Mouse (Mus musculus) urinary bladder, adult 18-20 months (tissue): ENCODE results near the gene Grxcr1.

Experiments used
- DNase-seq, 2 experiments: peaks; one replicate each; pipeline ENCODE4 v3.0.0; 2022; ENCODE audit warnings: low spot score in 2 of 2, mixed read lengths in 2 of 2

The Grxcr1 gene

DNA sequence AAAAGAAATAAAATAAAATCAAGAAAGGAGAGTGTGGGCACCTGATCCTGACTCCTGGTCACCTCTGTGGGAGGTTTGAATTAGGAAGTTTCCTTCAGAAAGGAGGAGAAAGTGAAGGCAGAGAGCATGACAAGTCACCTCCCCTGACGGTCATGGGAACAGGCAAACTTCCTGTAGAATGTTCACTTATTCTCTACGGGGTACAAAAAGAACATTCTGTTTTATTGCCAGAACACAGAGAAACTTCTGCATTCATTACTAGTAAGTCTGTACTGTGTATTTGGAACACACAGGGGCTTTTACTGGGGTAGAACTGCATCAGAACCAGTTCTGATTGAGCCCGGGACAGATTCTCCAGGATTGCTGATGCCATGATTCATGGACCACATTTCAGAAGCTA lies 55.5 kb downstream of the Grxcr1 start:
- no peak for DNase-seq

DNA sequence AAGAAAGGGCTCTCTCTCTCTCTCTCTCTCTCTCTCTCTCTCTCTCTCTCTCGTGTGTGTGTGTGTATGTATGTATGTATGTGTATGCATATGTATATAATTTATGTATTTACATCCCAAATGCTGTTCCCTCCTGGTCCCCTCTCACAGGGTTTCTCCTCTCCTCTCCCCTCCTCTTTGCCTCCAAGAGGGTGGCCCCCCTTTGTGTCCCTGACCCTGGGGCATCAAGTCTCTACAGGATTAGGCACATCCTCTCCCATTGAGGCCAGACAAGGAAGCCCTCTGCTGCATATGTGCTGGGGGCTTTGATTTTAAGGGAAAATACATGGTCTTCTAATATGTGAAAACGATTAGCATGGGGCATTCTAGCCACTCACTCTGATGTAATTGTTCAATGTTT lies 61.5 kb downstream of the Grxcr1 start:
- DNase-seq: no peak

DNA sequence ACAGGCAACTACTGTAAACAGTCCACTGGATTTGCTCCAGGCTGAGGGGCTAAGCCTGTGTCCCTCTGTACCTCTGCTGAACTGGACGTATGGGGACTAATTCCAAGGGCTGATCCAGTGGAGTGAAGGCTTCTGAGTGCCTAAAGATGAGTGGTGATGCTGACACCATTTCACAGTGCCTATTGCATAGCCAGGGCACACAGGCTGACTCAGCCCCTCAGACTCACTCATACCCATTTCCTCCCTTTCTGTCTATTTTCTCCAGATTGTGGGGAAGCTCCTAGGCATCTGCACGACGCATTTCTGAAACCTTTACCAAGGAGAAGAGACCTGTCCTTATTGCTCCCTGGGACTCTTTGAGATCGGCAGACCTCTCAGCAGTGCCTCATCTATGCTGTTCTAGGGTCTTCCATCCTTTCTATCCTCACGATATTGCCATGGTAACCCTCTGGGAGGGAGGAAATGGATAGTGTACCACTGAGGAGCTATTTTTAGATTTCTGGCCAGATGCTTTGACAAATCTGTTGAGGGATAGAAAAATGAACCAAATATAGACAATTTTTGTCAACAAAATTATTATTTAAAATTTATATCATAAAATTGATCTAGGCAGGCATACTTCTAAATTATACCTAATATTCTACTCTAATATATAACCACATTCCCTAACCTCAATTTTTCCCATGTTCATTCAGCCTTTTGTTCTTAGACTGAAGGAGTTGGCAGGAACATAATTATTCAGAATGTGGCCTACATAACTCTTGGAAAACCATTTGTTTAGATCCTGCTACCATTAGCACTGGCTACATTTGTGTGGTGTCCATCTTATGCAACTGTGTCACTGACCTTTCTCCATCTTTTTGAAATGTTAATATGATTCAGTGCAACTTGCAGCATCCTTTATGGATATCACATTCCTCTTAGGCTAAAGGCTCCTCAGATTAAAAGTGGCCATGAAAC lies 66.3 kb downstream of the Grxcr1 start:
- DNase-seq: no peak

DNA sequence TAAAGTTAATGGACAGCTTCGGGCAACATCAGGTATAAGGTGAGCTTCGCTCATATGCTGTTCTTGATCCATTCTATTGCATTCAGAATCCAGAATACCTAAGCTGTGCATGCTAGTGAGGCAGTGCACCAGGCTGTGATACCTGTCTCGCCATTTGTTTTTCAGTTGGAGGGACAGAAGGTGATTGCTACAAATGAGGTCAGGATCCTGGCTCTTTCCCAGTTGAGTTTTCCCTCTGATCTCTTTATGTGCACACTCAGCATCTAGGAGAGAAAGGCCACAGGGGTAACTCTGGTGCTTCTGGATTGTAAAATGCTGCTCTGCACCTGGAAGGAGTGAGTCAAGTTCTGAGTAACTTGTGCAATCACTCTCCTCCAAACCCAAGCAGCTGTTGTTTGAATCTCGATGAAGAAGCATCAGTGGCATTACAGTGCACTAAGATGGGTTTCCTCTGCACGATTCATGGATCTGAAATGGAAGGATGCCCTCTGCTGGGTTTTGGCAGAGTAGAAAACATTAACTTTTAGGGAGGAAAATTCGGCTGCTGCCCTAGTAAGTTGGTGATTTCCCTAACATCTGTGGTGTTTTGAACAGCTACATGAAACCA lies 80.9 kb downstream of the Grxcr1 start:
- no peak for DNase-seq

DNA sequence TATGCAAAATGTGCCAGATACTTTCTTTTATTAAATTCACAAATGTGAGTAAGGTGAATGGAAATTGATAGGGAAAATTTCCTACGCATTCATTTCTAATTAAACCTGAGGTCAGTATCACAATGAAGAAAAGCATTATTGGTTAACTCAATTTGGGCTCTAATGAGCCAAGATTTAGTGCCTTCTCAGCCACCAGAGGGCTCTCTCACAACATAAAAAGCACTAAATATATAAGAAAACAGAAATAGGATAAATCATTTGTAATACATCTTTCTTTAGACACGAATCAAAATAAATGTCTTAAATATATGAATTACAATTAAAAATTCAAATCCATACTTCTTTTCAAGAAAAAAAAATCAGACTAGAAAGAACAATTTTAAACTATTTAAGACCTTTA lies 89.2 kb downstream of the Grxcr1 start:
- no peak for DNase-seq

DNA sequence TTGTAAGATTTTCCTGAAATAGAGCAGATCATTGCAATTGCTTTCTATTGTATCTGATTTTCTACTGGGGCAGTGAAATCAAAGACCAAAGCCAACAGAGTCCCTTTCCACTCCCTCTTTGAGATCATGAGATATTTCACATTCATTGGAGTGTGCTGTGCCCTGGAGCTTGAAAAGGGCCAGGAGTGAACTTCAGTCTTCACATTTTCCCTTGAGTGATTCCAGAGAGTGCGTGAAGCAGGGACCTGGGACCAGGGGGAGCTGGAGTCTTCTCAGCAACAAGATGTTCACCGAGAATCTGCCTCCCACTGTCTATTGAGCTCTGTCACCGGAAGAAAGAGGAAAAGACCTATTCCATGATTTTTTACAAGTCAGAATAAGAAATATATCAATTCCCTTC lies 91.2 kb downstream of the Grxcr1 start:
- no peak for DNase-seq

DNA sequence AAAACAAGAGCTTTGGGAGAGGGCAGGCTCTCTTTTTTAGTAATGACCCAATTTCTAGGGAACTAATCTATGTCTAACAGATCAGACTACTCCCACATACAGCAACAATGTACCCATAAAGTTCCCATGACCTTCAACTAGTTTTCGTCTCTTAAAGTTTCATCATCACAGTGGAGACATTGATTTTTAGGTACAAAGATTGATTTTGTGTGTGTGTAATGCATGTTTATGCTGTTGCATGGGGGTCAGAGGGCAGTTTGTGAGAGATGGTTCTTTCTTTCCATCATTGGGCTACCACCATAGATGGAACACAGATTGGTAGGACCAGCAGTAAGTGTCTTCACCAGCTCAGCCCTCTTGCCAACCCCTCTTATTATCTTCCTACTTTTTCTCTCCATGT lies 93.8 kb downstream of the Grxcr1 start:
- DNase-seq: no peak

DNA sequence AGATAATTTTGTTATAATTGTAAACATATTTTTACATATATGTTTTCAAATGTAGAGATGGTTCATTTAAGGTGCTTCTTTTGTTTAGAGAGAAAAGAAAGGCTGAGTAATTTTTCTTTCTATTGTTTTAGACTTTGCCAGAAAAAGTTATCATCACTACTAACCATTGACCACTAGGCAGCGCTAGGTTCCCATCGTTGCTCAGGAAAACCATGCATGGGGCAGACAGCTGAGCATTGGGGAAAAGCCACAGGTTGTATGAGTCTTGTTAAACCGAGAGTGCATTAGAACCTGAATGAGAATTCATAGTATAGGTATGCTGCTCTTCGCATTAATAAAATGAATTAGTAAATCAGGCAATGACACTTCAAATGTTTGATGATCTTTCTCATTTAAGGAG lies 96.8 kb downstream of the Grxcr1 start:
- no peak for DNase-seq

DNA sequence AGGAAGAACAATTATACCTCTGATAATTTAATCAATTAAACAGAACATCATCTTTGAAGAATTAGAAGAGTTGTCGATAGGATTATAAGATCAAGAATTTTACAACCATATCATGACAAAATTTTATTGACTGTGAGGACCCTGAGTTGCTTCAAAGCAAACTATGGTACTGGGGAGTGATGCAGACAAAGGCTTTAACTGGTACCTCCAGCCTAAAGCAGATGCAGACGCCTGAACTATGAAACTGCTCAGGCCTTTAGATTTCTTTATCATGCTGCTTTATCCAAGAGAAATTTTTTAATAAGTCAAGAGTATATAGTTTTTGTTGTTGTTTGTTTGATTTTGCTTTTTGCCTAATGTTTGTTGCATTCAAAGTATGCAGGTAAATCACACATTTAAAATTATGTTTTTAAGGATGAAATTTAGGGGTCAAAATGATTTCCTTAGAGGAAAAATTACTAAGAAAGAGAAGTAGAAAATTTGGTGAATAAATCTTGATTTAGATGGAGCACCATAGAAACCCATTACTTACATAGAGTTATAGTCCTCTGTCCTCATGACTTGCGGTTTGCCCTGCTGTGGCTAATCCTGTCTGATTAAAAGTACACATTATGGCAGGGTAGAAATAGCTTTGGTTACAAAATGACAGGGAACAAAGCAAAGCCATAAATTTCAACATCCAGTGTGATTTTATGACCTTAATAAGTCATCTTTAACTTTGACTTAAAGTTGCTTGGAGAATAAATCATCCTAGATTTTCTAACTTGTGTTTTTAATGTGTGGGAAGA lies 97.4 kb downstream of the Grxcr1 start:
- no peak for DNase-seq

DNA sequence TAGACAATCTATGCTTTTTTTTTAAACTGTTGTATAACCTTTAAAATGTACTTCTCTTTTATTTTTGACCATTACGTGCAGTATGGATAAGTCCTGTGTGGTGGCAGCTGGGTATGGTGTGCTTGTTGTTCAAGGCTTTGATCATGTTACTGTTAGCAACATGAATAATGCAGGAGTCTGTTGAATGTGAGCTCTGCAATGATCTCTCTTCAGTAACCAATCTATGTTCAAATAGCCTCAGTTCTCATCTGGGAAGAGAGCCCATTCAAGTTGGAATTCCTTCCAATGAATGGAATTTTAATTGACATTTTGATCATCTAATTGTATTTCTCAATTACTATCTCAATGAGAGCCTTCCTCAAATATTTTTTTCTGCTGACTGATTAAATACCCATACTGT lies 115.2 kb downstream of the Grxcr1 start:
- no peak for DNase-seq

DNA sequence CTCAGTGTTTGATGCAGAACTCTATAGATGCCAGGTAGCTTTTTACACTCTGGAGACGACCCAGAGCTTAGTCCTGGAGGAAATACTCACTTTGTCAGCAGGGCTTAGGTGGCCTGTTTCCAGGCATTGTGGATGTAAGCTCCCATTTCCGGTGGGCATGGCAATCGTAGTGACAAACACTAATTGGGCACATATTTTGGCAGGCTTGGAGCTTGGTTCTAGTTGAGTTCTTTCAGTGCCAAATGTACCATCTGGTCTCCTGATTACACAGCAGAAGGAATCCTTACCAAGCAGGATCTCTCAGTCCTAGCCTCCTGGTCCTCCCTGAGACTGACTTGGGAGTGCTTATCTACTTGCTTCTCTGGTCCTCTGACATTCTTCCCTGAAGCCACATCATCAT lies 118.3 kb downstream of the Grxcr1 start:
- DNase-seq: no peak

DNA sequence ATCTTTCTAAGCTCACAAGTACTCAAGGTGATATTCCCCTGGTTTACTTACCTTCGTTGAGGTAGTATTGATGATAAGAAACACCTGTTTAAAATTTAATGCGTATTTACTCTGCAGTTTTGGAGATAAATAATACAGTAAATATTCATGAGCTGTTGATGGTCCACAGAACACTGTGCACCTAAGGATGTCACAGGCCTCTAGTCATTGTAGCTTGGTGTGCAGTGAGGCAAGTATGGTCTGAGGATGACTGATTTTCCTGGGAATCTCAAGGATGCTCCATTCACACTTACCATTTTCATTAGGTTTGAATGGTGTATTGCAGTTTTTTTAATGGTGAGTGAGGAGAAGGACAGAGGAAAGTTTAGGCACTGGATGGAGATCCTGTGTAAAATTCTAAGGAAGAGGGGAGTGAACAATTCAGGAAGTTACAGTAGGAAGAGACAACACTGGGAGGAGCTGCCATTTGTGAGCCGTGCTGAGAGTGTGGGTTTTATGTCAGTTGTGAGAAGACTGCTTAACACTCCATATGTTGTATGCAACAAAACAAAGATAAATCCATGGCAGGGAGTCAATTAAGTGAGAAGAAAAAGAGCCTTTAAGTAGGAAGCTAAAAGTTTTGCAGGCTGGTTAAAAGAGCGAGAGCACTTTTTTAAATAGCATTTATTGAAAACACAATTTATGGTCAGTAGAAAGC lies 118.9 kb downstream of the Grxcr1 start:
- no peak for DNase-seq

DNA sequence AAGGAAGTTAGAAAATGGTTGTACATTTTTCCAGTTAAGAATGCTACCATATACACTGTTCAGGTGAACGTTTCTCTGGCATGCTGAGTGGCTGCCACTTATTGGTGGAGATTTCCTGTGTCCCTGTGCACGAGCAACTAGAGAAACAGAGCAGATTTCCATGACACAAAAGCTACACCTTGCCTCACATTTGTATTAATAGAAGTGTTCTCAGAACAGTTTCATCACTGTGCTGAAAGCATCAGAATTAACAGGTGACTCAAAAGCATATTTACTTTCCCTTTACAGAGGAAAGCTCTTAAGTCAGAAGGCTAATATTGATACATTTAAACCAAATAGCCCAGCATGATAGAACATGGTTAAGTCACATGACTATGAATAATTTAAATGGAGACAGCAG lies 130.9 kb downstream of the Grxcr1 start:
- DNase-seq: no peak

DNA sequence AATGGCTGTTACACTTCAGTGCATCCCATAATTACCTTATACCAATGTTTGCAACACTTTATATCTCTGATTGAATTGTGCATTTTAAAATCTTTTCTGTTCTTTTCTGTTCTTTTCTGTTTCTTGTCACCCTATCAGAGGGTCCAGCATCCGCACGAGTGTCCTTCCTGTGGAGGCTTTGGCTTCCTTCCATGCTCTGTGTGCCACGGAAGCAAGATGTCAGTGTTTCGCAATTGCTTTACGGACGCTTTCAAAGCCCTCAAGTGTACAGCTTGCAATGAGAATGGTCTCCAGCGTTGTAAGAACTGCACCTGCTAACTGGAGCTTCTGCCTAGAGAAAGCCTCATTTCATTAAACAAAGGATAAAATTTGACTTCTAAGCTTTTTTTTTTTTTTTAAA lies 134.3 kb downstream of the Grxcr1 start:
- no peak for DNase-seq
